Mouse (Mus musculus): Measurements from ENCODE around the gene Sox8.

Gene Sox8

DNA sequence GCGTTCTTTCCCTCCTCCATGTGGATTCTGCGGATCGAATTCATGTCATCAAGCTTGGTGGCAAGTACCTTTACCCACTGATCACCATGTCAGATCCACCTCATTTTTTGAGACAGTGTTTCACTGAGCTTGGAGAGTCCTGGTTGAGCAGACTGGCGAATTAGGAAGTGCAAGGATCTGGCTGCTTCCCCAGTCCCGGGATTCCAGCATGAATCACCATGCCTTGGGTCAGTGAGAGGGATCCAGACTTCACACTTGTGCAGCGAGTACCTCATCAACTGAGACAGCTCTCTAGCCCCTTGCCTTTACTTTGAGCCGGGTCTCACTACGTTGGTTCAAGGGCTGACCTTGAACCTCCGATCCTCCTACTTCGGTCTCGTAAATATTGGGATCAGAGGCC is 19.2 kb downstream of the Sox8 start:
- DNase-seq = no peak

GRCm38 (mm10) chr17:25550020-25550419 is 20.5 kb downstream of the Sox8 start:
- DNase-seq = no peak

DNA sequence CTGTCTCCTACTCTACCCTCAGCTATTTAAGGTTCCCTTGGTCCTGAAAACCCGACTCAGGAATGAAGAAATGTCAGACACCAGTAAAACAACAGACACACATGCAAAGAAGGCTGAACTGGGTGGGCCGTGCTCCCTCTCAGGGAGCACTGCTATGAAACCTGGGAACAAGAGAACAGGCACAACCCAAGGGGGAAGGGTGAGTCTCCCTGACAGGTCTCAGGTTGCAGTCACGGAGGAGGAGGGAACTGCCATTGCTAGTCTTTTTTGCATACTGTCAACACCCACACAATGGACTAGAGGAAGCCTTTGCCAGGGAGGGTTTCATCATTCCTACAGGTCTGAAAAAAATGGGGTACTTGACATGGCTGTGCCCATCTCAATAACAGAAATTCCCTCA is 23.5 kb downstream of the Sox8 start:
- DNase-seq = no peak

DNA sequence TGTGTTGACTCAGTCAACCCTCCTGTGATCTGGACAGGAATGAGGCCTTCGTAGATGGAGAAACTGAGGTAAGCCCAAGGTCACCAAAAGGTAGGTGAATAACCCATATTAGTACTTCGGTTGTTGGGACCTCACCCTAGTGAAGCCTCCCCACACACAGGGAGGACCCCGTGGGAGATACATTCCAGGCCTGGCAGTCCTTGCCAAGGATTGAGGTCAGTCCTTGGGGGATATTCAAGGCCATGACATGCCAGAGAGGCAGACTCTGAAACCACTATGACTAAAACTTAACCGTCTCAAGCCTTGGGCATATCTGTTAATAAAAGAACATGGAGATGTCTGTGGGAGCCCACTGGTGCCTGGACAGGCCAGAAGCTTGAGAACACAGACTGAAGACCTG is 28.7 kb downstream of the Sox8 start:
- DNase-seq = no peak

GRCm38 (mm10) chr17:25540731-25541130 is 29.8 kb downstream of the Sox8 start:
- DNase-seq = no peak

DNA sequence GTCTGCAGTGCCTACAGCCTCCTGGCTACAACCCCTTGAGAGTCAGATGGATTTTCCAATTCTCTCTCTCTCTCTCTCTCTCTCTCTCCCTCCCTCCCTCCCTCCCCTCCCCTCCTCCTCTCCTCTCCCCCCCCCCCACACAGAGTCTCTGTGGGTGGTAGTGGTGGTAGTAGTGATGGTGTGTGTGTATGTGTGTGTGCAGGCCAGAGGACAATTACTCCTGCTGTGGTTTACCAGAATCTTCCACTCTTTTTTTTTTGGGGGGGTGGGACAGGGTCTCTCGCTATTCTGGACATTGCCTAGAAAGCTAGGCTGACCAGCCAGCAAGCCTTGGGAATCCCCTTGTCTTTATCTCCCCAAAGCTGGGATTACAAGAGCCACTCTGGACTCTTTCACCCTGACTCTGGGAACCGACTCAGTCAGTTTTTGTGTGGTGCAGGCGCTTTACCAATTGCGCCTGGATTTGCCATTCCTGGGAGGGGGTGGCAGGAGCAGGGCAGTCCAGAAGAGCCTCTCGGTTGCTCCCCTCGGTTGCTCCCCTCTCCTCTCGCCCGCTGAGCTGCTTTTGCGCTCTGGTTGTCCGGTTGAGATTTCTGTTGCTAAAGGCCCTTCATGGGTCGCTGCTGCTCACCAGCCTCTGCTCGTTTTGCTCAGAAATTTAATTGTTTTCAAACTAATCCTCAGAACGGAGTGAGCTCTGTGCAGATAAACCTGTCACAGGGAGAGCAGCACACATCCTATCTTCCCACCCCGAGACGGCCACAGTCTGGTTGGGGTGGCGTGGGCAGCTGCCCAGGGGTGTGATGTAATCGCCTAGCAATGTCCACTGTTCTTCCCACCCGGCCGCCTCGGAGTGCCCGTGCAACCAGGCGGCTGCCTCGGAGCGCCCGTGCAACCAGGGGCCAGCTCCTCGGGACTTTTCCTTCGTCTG is 31.3 kb downstream of the Sox8 start:
- no peak for DNase-seq

GRCm38 (mm10) chr17:25530357-25531022 is 40.0 kb downstream of the Sox8 start:
- no peak for DNase-seq

DNA sequence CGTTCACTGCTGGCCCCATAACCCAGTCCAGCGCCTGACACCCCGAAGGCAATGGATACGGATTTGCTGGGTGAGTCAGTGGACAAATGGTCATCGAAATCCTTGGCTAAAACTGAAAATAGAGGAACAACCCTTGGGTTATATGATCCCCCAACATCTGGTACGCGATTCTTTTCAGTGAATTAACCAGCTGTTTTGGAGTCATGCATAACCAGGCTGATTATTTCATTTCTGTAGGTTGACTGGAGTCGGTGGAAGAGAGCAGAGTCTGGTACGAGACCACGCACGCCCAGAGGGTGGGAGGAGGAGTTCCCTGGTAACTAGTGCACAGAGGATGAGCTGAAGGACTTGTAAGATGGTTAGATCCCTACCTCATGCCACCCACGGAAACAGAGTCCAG is 48.4 kb downstream of the Sox8 start:
- no peak for DNase-seq

DNA sequence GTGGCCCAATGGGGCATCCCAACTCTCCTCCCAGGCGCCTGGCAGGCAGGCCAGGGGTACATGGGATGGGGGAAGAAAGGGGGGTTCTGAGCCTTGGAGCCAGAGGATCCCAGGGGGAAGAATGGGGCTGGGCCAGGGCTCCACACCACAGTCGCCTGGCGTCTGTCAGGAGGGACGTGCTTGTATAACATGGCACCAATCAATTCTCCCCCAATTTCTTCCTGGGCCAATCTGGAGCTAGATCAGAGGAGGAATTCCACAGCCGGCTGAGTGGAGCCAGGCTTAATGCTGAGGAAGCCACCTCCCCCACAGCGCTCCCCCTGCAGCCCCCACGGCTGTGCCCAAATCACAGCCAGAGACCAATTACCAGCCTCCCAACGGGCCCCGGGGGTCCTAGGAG is 50.0 kb downstream of the Sox8 start:
- DNase-seq = no peak

- DNase-seq = no peak
Measured at GRCm38 (mm10) chr17:25519511-25519910, 51.0 kb downstream of the Sox8 start.

DNA sequence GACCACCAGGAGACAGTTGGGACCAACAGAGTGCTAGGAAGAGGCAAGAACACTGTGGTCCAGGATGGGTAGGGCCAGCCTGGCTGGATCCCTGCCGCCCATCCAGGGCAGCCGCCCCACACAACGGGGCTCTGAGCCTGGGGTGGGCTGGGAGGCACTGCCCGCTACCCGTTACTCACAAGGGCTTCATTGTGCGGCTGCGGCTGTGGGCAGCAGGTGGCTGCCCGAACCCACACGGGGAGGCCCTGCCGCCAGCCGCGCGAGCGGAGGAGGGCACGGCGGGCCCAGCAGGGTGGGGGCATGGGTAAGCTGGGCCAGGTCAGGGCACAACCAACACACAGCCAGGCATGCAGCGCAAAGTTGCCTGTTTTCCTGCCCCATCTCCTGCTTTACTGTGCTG is 52.3 kb downstream of the Sox8 start:
- DNase-seq = peak; percentile 32

DNA sequence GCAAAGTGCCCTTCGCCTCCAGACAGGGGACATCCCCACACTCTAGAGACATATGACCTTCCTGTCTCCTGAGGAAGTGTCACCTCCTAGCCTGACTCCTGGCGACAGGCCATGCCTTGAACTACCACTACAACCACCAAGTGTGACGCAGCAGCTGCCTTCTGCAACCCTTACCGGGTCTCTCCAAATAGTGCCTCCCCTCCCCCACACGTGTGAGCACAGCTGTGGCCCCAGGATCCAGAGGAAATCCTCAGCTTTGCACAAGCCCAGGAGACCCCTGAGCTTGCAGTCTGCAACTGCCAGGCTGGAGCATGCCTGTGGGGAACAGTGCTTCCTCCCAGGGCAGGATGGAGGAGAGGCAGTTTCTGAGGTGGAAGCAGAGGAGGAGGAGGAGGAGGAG is 54.2 kb downstream of the Sox8 start:
- DNase-seq = no peak

All from right cerebral cortex, postnatal 25 days (tissue).